Mouse (Mus musculus): ENCODE results near the gene Gm10392.

The Gm10392 gene

DNA sequence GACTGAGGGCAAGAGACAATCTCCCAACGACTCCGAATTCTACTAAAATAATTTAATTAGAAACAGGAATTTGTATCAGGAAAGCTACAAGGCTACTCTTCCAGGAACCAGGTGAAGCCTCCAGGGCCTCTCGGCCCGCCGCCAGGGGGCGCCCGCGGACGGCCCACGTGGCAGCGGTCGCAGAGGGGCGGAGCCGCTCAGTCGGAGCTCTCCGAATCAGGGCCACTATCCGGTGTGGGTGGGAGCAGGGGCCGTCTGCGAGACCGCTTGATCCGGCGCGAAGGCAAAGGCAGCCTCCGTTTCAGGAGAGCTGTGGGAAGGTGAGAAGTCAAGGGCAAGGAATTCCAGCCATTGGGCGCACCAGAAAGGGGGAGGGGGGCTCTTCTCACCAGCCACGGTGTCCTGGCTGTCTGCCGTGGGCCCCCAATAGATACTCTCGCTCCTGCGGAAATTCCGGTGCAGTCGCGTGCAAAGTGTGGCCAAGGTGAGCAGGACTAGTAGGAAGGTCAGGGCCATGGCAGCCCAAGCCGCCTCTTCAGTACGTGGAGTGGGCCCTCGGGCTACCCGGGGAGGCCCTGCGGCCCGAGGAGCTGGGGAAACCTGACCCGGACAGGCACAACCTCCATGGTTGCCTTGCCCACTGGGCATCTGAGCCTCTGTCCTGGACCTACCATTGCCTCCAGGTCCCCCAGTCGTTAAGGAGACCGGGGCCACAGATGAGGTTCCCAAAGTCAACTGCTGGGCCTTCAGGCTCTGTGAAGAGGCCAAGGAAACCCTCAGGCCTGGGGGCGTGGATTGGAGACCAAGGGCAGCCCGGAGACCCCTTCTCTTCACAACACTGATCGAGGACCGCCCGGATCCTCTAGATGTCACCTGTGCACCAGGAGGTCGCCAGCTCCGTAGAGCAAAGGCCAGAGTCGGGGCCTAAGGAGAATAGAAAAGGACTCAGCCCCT, 10.7 kb downstream of the Gm10392 start:
- DNase-seq (ENCODE audit: low read depth, low spot score) = no peak

DNA sequence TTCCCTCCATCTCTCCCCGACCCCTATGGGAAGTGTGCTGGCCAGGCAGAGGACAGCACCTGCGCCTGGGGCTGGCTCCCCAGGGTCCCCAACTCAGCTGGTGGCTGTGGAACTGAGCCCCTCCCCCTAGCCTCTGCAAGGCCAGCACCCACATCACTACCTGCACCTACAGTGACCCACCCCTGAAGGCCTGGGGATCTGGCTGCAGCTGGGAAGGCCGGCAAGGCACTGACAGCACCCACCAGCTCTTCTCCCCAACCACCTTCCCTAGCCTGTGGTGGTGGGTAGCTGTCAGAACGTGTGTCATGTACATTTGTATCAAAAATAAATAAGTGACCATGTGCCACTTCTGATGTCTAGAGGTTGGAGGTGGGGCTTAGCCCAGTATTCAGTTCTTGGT, 11.6 kb downstream of the Gm10392 start:
- no peak for DNase-seq (ENCODE audit: low read depth, low spot score)

DNA sequence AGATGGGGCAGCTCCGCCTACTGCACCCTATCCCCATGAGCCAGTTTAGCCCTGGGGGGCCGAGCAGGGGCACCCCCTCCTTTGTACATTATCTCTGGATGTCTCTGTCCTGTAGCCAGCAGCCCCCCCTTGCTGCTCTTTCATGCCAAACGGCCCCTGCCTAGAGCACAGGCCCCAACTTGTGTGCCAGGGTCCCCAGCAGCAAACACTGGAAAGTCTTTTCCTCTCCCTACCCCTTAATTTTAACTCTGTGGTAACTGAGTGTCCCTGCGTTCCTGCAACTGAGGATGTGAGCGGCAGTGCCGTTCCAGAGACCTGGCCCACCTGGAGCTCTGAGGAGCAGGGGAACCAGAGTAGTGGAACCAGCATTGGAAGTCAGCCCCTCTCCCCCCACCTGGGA, 12.1 kb downstream of the Gm10392 start:
- no peak for DNase-seq (ENCODE audit: low read depth, low spot score)

DNA sequence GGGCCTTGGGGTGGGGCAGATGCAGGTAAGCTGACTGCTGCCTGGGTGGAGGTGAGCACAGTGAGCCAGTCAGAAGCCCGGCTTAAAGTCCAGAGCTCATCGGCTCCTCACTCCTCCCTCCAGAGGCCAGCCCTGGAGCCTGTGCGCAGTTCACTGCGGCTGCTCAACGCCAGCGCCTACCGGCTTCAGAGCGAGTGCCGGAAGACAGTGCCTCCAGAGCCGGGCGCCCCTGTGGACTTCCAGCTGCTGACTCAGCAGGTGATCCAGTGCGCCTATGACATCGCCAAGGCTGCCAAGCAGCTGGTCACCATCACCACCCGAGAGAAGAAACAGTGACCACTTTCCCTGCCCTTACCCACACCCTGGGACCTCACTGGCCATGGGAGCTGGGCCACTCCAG, 12.7 kb downstream of the Gm10392 start:
- no peak for DNase-seq (ENCODE audit: low read depth, low spot score)

DNA sequence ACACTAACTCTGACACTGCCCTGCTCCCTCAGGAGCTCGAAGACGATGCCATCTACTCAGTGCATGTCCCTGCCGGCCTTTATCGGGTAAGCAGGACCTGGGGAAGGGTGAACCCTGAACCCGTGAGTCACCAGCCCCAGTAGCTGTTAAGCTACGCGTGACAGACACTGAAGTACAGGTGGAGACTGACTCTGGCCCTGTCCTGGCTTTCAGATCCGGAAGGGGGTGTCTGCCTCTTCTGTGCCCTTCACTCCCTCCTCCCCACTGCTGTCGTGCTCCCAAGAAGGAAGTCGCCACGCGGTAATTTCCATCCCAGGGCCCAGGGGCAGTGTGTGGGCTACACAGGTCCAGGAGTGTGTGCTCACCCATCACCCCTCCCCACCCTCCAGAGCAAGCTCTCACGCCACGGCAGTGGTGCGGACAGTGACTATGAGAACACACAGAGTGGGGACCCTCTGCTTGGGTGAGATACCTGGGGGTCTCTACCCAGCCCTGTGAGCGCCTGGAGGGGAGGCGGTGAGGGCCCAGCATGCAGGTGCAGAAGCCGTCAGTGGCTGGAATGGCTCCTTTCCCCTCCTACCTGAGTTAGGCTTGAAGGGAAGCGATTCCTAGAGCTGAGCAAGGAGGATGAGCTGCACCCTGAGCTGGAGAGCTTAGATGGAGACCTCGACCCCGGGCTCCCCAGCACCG, 13.6 kb downstream of the Gm10392 start:
- DNase-seq (ENCODE audit: low read depth, low spot score) = no peak

DNA sequence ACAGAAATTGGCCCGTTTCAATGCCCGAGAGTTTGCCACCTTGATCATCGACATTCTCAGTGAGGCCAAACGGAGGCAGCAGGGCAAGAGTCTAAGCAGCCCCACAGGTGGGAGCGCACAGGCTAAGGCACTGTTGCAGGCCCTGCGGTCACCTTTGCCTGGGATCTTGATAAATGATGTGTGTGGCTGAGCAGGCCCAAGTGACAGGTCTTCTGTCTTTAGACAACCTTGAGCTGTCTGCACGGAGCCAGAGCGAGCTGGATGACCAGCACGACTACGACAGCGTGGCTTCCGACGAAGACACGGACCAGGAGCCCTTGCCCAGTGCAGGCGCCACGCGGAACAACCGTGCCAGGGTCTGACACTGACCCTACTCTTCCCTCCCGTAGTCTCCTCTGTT, 14.6 kb downstream of the Gm10392 start:
- DNase-seq (ENCODE audit: low read depth, low spot score) = no peak

DNA sequence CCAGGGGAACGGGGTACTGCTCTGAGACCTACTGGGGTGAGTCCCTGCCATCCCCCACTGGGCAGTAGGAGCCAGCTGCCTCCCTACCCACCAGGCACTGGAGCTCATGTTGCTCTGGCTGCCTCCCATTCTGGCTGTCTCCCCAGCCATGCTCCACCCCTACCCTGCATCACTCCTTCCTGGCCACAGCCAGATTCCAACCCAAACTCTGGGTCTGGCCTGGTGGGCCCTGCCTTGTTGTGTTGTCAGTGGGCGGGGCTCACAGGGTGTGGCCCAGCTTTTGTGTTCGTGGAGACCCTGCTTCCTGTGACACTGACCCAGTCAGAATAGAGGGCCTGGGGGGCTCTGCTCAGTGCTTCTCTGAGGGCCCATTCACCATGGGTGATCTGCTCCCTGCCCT, 15.5 kb downstream of the Gm10392 start:
- no peak for DNase-seq (ENCODE audit: low read depth, low spot score)

DNA sequence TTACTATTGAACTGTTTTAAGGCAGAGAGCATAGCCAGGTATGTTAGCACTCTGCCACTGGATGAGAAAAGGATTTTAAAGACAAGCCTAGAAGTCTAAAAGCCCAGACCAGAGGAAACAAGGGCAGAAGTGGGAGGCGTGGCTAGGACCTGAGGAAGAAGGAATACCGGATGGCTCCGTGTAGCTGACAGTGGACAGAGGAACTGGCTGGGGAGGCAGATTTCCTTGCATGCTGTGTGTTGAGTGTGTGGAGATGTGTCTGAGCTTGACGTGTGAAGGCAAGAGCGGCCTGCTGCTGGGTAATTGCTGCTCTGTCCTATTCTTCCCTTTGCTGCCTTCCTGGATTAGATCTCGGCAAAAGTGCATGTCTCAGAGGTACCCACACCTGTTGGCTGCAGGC, 16.5 kb downstream of the Gm10392 start:
- DNase-seq (ENCODE audit: low read depth, low spot score) = no peak

DNA sequence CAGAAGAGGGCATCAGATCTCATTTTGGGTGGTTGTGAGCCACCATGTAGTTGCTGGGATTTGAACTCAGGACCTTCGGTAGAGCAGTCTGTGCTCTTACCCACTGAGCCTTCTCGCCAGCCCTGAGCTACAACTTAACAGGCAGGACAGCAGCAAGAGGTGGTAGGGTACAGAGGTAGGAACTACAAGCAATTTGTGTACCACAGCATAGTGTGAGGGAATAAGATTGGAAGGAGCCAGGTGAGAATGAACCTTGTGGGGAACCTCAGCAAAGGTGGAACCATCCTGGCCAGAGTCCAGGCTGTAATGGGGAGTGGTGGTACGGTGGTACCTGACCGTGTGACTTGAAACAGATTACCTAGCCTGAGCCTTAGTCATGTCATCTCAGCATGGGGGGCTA, 17.0 kb downstream of the Gm10392 start:
- DNase-seq (ENCODE audit: low read depth, low spot score) = no peak

DNA sequence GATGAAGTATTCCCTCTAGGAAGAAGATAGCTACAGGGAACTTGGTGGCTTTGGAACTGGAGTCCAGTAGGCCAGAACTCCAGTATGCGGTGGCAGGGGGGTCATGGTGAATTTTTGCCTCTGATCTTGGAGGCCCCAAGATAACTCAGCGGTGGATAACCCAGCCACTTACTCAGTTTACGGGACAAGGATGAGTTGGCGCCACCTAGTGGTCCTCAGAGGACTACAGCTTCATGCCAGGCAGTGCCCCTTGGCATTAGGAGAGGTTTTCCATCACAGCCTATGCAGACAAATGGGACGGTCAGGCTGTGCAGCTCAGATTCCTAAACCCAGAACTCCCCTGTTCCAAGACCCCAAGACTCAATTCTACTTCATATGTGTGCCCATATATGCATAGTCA, 17.6 kb downstream of the Gm10392 start:
- DNase-seq (ENCODE audit: low read depth, low spot score) = no peak

DNA sequence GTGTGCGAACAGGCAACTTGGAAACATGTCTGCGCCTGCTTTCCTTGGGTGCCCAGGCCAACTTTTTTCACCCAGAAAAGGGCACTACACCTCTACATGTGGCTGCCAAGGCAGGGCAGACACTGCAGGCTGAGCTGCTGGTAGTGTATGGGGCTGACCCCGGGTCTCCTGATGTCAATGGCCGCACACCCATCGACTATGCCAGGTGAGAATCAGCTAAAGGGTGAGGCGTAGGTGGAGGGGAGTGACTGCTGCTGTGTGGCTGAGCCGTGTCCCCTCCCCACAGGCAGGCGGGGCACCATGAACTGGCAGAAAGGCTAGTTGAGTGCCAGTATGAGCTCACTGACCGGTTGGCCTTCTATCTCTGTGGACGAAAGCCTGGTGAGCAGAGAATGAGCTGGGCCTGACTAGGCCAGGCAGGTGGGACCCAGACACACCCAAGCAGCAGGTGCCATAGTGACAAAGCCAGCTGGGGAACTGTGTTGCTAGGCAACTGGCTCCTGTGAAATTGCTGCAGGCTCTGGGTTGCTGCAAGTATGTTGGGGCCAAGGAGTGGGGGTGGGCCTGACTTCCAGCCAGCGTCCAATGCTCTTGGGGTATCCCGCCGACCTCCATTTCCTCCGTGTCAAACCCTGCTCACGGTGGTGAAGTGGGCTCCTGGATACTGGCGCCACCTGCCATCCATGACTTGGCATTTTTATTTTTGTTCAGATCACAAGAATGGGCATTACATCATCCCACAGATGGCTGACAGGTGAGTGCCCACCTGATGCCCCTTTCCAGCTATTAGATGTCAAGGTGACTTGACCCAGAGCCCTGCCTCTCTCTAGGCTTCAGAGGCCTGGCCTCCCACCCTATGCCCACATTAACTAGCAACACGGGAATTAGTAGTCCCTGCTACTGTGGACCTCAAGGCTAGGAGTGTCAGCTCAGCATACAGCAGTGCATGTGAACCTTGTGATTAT, 18.4 kb downstream of the Gm10392 start:
- no peak for DNase-seq (ENCODE audit: low read depth, low spot score)

DNA sequence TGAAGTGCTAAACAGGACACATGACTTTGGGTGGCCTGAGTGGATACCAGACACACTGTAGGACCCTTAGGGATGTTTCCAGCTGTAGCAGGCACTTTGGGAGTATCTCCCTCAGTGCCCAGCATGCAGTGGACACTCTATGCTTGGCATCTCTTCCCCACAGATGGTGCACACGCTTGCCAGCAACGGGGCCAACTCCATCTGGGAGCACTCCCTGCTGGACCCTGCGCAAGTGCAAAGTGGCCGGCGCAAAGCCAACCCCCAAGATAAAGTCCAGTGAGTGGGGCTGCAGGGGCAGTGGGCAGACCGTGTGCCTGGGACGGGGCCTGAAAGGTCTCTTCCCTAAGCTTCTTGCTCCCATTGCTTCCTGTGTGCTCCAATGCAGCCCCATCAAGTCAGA, 19.6 kb downstream of the Gm10392 start:
- no peak for DNase-seq (ENCODE audit: low read depth, low spot score)

DNA sequence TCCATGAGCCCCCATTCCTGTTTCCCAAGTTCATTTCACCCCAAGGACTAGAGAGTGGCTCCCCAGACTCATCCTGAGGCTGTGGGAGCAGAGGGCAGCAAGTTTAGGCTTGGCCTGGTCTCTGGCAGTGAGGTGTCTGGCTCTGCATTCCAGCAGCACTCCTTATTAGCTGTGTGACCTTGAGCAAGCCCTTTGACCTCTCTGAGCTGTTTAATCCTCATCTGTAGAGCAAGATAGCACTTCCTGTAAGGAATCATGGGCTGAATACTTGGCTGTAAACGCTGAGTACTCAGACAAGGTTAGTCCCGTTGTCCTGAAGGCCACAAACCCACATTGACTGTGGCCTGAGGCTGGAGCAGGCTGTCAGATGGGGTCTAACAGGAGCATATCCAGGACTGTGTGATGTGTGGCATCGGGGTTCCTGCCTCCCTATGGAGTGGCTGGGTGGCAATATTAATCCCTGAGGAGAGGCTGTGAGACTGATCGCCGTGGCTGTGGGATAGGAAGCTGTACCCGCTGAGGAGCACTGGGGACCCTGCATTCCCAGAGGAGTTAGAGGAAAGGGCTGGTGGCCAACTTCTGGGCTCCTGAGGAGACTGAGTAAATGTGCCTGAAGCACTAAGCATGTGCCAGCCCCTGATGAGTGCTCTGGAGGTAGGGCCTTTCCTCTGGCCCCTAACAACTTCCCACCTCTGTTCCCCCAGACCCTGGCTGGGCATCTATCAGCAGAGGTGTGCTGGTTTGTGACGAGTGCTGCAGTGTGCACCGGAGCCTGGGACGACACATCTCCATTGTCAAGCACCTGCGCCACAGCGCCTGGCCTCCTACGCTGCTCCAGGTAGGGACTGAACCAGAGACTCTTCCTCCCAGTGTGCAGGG, 20.5 kb downstream of the Gm10392 start:
- DNase-seq (ENCODE audit: low read depth, low spot score) = no peak

DNA sequence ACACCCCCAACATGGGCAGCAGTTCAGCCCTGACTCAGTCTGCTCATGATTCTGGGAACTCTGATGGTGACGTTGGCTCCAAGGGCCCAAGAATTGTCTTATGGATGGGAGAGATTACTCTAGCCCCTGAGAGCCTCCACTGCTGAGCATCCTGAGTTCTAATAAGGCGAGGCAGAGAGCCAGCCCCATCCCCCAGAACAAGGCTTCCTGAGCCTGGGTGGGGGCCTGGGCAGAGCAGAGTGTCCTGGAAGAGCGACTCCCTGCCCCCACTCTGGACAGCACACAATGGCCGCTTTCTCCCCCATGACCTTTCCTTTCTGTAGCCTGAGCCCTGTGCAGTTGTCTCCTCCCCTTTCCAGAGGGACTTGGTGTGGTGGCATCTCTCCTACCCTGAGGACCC, 21.1 kb downstream of the Gm10392 start:
- no peak for DNase-seq (ENCODE audit: low read depth, low spot score)

DNA sequence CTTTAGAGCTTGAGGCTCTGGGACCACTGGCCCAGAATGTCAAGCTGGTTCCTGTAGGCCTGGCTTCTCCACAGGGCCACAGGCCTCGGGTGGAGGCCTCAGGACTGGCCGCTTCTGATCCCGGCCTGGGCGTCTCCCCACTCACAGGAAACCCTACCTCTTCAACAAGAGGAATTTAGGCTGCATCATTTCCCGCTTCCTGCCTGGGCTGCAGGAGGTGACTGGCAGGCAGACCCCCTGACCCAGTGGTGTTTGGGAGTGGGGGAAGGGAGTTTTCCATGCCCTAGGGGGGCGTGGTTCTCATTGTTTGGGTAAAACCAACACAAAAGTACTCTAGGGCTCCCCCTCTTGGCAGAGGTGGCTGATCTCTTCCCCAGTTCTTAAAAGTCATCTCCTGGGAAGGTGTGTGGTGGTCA, 21.6 kb downstream of the Gm10392 start:
- peak; percentile 94 for DNase-seq (ENCODE audit: low read depth, low spot score)

DNA sequence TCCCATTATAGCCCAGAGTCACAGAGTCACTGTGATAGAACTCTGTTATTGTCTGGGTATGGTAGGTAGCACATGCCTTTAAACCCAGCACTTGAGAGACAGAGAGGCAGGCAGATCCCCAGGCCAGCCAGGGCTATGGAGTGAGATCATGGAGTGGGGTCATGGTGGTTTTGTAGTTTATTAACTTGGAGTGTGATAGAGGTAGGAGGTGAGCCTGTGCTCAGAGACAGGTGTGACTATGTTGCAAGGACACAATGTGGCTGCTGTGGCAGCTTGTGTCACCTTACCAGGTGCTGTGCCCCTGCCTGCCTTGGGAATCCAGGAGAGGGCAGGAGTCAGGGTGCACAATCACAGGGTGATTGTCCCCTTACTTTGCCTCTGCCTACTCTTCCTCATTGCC, 23.5 kb downstream of the Gm10392 start:
- DNase-seq (ENCODE audit: low read depth, low spot score) = no peak

DNA sequence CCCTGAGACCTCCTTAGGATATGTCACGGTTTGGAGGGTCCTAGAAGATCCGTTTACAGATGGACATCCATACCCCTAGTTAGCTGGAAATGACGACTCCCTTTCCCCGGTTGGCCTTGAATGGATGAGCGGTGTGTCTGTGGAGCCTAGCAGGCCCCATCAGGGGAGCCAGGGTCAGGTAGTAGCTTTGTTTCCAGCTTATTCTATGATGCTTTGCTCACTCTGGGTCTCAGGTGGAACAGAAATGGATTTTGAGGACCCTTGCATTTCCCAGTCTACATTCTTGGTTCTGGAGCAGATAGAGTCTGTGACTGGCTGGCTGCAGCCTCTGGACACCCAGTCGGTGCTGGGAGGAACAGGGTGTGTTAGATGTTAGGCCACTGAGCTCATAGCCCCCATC, 24.2 kb downstream of the Gm10392 start:
- no peak for DNase-seq (ENCODE audit: low read depth, low spot score)

DNA sequence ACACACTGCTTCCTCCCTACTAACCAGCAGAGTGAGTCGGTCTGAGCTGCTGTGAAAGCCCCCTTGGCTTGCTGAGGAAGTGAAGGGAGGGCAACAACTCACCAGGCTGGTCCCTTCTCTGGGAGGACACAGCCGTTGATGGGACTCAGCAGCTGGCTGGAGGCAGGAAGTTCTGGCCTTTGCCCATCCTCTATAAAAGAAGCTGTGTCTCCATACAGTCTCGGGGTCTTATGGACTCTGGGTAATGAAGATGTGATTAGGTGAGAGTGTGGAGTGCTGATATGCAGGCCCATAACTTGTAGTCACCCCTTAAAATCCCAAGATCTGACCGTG, 24.7 kb downstream of the Gm10392 start:
- no peak for DNase-seq (ENCODE audit: low read depth, low spot score)

DNA sequence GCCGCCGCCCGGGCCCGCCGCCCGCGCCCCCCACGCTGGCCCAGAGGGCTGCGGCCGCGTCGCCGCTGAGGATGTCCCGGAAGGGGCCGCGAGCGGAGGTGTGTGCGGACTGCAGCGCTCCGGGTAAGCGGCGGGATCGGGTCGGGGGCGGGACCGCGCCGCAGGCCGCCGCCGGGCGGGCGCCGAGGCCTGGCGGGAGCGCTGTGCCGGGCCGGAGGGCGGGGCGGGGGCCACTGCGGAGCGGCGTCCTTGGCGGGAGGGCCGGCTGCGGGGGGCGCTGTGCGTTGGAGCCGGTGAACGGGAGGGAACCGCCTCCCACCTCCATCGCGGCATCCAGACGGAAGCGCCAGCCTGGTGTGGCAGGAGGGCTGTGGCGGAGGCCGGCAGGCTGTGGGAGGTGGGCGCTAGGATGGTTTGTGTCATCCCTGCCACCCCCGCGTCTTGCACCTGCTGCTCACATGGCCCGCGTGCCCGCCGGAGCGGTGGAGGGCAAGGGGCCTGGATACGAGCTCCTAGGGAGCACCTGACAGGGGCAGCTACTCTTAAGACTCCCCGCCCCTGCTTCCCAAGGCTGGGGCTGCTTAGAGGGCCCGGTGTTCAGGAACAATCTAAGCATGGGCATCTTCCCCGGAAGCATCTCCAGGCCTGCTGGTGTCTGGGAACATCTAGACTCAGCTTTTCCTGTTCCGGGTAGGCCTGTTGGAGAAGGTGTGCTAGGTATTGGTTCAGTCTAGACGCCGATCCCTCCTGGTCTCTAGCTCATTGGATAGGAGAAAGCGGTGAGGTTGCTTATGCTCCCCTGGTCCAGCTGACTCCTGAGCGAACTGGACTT, 25.3 kb downstream of the Gm10392 start, which contains the start of gene Git1:
TSS of gene Git1 (plus strand) at position 51 of the 832 bp plus-strand sequence.
- no peak for DNase-seq (ENCODE audit: low read depth, low spot score)

DNA sequence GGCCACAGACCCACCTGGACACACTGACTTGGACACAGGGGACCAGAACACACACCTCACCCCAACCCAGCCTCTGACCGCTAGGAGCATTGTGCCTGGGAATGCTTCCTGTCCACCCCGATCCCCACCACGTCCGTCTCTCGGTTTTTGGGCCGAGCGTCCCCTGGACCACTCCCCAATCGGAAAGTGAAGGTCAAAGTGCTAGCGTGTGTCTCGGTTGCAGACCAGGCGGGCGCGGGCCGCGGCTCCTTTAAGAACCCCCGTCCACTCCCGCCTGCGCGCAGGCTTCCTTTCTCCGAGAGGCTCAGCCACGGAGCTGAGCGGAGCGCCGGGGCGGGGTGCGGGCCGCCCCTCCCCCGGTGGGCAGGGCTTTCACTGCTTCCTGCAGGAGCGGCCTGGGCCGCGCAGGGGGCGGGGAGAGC, 26.1 kb downstream of the Gm10392 start:
- no peak for DNase-seq (ENCODE audit: low read depth, low spot score)
